Comparison of ENCODE assay signal across 16 mouse cellular contexts in the genomic region with DNA sequence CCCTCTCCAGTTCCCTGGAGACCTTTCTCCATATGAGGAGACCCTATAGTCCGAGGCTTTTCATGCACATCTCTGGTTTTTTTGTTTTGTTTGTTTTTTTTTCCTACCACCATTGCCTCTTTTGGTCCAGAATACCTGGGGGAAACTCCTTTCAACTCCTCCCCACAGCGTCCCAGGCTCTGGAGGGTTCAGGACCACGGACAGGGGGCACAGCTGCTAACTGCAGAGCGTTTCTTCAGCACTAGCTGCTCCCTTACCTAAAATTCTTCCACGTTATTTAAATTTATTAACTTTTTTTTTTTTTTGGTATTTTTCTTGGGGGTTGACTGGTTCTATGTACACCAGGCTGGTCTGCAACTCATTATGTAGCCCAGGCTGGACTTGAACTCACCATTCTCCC. TPM values are rescaled to one million over a fixed set of nuclear protein-coding genes. Genes with fewer than 3 reads are reported as not detected.
DNase-seq lines count a peak whose midpoint lies in the region; ATAC-seq and TF ChIP-seq lines count a peak whose summit lies in the region.
"Had no signal": no experiment of that assay in that cellular context is flagged by ENCODE, and none has a peak within 500 bp of the region (broad histone marks: within the 10 kb centered on the region; RNA-seq: fewer than 3 reads in every experiment).

No protein-coding gene starts in this region.

- H3K27ac ChIP-seq in neural tube, embryonic 11.5 days (ENCODE audit: low read depth, low read length) = no peak overlapping the region
- H3K27ac ChIP-seq in neural tube, embryonic 15.5 days (replicated peaks) = no peak overlapping the region
- H3K27ac ChIP-seq: midbrain, embryonic 10.5 days had no signal

- H3K4me3 ChIP-seq in neural tube, embryonic 11.5 days (ENCODE audit: low read depth, low read length) = no peak overlapping the region
- H3K4me3 ChIP-seq in neural tube, embryonic 15.5 days (replicated peaks) = no peak overlapping the region
- no peak overlapping the region for H3K4me3 ChIP-seq in myocyte
- H3K4me3 ChIP-seq: midbrain, embryonic 10.5 days had no signal

- H3K4me1 ChIP-seq in neural tube, embryonic 11.5 days (ENCODE audit: control insufficient read depth, insufficient read depth, low read length) = no peaks in the 10 kb centered on the region
- no peaks in the 10 kb centered on the region for H3K4me1 ChIP-seq in neural tube, embryonic 15.5 days
- H3K4me1 ChIP-seq: midbrain, embryonic 10.5 days had no signal

- no peaks in the 10 kb centered on the region for H3K79me2 ChIP-seq in myocyte (ENCODE audit: control insufficient read depth, insufficient read depth)

- H3K9me3 ChIP-seq in neural tube, embryonic 11.5 days (ENCODE audit: control insufficient read depth, low read length) = no peaks in the 10 kb centered on the region
- no peaks in the 10 kb centered on the region for H3K9me3 ChIP-seq in neural tube, embryonic 15.5 days (replicated peaks)

- no peaks in the 10 kb centered on the region for H3K27me3 ChIP-seq in neural tube, embryonic 11.5 days (ENCODE audit: control insufficient read depth, insufficient read depth, low read length)
- peaks cover 8% of the 10 kb centered on the region; the same call in 1 of the 2 replicates for H3K27me3 ChIP-seq in neural tube, embryonic 15.5 days (replicated peaks)
- peaks cover 31% of the 10 kb centered on the region for H3K27me3 ChIP-seq in myocyte (ENCODE audit: control insufficient read depth, insufficient read depth, insufficient read length)

- WGBS in neural tube, embryonic 11.5 days = 9% methylated on average over 5 of the region's 5 CpGs
- 8% methylated on average over 5 of the region's 5 CpGs for WGBS in neural tube, embryonic 15.5 days

- no peak for TF ChIP-seq POLR2A in myocyte (IDR thresholded peaks at IDR 0.05; ENCODE audit: insufficient read length, low read depth)

- no peak overlapping the region for H3K9ac ChIP-seq in neural tube, embryonic 11.5 days (ENCODE audit: low read length)
- no peak overlapping the region for H3K9ac ChIP-seq in neural tube, embryonic 15.5 days (replicated peaks)

- ATAC-seq in neural tube, embryonic 11.5 days (ENCODE audit: insufficient read depth, low FRiP score, low TSS enrichment) = no peak
- no peak for ATAC-seq in neural tube, embryonic 15.5 days (ENCODE audit: low FRiP score)
- ATAC-seq in common myeloid progenitor, adult 5-6 weeks (replicated peaks; ENCODE audit: low read depth, poor library complexity, severe bottlenecking) = peak; percentile 52; the same call in 1 of the 2 replicates

- H3K36me3 ChIP-seq in neural tube, embryonic 11.5 days (ENCODE audit: control insufficient read depth, insufficient read depth, low read length) = no peaks in the 10 kb centered on the region
- H3K36me3 ChIP-seq in neural tube, embryonic 15.5 days = no peaks in the 10 kb centered on the region
- no peaks in the 10 kb centered on the region for H3K36me3 ChIP-seq in myocyte (ENCODE audit: control insufficient read depth, insufficient read depth)
- H3K36me3 ChIP-seq: midbrain, embryonic 10.5 days had no signal

- no peak overlapping the region for H3K4me2 ChIP-seq in neural tube, embryonic 11.5 days (ENCODE audit: low read depth)
- H3K4me2 ChIP-seq in neural tube, embryonic 15.5 days = no peak overlapping the region
- no peak overlapping the region for H3K4me2 ChIP-seq in myocyte (ENCODE audit: low read depth)

- peak; percentile 50 for DNase-seq in adrenal gland, postnatal 25 days
- no peak for DNase-seq in adrenal gland, adult 2 months
- DNase-seq in neural tube, embryonic 11.5 days (ENCODE audit: low spot score) = peak; percentile 36
- DNase-seq in right cerebral cortex, postnatal 36 days (ENCODE audit: low spot score in 2 of 2) = no peak
- no peak for DNase-seq in layer of hippocampus, postnatal 10 days (ENCODE audit: low spot score in 2 of 2)
- DNase-seq: cerebellum, adult 9-10 months; gastrocnemius, postnatal 25 days had no signal

- no peak overlapping the region for H3ac ChIP-seq in myocyte (ENCODE audit: control insufficient read depth, insufficient read length)

TF ChIP-seq in myocyte, 11 proteins besides CTCF, POLR2A, EP300 and RAD21:
- TF ChIP-seq SRF (IDR thresholded peaks at IDR 0.05; ENCODE audit: control insufficient read depth, insufficient read length, low read depth) (no peak), TCF3 (IDR thresholded peaks at IDR 0.05; ENCODE audit: insufficient read length, low read depth) (no peak), E2F4 (IDR thresholded peaks at IDR 0.05; ENCODE audit: insufficient read depth) (no peak), MYOG (IDR thresholded peaks at IDR 0.05; ENCODE audit: control insufficient read depth in 1 of 3, insufficient read depth in 1 of 3, insufficient read length in 2 of 3, low read depth in 2 of 3) (peak in 1 of 3 experiments; percentile 50), CEBPB (IDR thresholded peaks at IDR 0.05; ENCODE audit: insufficient read depth, poor library complexity, severe bottlenecking) (no peak), POLR2AphosphoS2 (IDR thresholded peaks at IDR 0.05; ENCODE audit: insufficient read length, low read depth) (no peak), TCF12 (IDR thresholded peaks at IDR 0.05; ENCODE audit: insufficient read depth, poor library complexity, severe bottlenecking) (no peak), USF1 (IDR thresholded peaks at IDR 0.05; ENCODE audit: low read depth) (no peak), MAX (IDR thresholded peaks at IDR 0.05; ENCODE audit: low read depth) (no peak), REST (IDR thresholded peaks at IDR 0.05; ENCODE audit: insufficient read depth, insufficient read length) (peak; percentile 88), MYOD1 (IDR thresholded peaks at IDR 0.05; ENCODE audit: control insufficient read depth in 1 of 3, insufficient read length in 2 of 3, low read depth in 2 of 3) (peak in 2 of 3 experiments; percentile 12 to 43)

RNA-seq across cellular contexts. Expression of gene Ifnl2, which starts 4.7 kb away (rescaled TPM):
- not detected in 2 replicates for total RNA-seq in adrenal gland, postnatal 25 days (2021)
- not detected for total RNA-seq in adrenal gland, adult 2 months (2021)
- polyA plus RNA-seq in adrenal gland, adult 2 months (2012; rRNA removed) = 0.33 and 1.00 TPM in 2 replicates
- polyA plus RNA-seq in neural tube, embryonic 11.5 days (2014; fragmentation: Nextera tagmentation; extraction: Ambion mirVana) = not detected in 2 replicates
- polyA plus RNA-seq in neural tube, embryonic 15.5 days (2015; fragmentation: Nextera tagmentation; extraction: Ambion mirVana) = not detected in 2 replicates
- total RNA-seq in common myeloid progenitor, adult 5-6 weeks (2017) = not detected in 2 replicates
- polyA plus RNA-seq in myocyte (2012; fragmentation: generic; extraction: Trizol) = not detected
- total RNA-seq in layer of hippocampus, postnatal 10 days (2021) = not detected
- total RNA-seq: gastrocnemius, postnatal 25 days; hematopoietic stem cell, adult 5-6 weeks; layer of hippocampus, adult 18-20 months; liver, adult 2 months; neutrophil, adult 5-6 weeks had no signal
- polyA plus RNA-seq: liver, adult 2 months; midbrain, embryonic 10.5 days; spleen, adult 2 months had no signal

RNA-seq across cellular contexts. Expression of gene Ifnl3, which starts 17.1 kb away (rescaled TPM):
- total RNA-seq in adrenal gland, postnatal 25 days (2021) = not detected in 2 replicates
- total RNA-seq in adrenal gland, adult 2 months (2021) = not detected
- 0.48 and 0.59 TPM in 2 replicates for polyA plus RNA-seq in adrenal gland, adult 2 months (2012; rRNA removed)
- not detected in 2 replicates for polyA plus RNA-seq in neural tube, embryonic 11.5 days (2014; fragmentation: Nextera tagmentation; extraction: Ambion mirVana)
- not detected in 2 replicates for polyA plus RNA-seq in neural tube, embryonic 15.5 days (2015; fragmentation: Nextera tagmentation; extraction: Ambion mirVana)
- total RNA-seq in common myeloid progenitor, adult 5-6 weeks (2017) = not detected in 2 replicates
- not detected for polyA plus RNA-seq in myocyte (2012; fragmentation: generic; extraction: Trizol)
- not detected for total RNA-seq in layer of hippocampus, postnatal 10 days (2021)
- total RNA-seq: gastrocnemius, postnatal 25 days; hematopoietic stem cell, adult 5-6 weeks; layer of hippocampus, adult 18-20 months; liver, adult 2 months; neutrophil, adult 5-6 weeks had no signal
- polyA plus RNA-seq: liver, adult 2 months; midbrain, embryonic 10.5 days; spleen, adult 2 months had no signal

RNA-seq across cellular contexts. Expression of gene Sycn, which starts 35.1 kb away (rescaled TPM):
- not detected in 2 replicates for total RNA-seq in adrenal gland, postnatal 25 days (2021)
- total RNA-seq in adrenal gland, adult 2 months (2021) = not detected
- 0.44 and 0.48 TPM in 2 replicates for polyA plus RNA-seq in adrenal gland, adult 2 months (2012; rRNA removed)
- not detected in 2 replicates for polyA plus RNA-seq in neural tube, embryonic 11.5 days (2014; fragmentation: Nextera tagmentation; extraction: Ambion mirVana)
- polyA plus RNA-seq in neural tube, embryonic 15.5 days (2015; fragmentation: Nextera tagmentation; extraction: Ambion mirVana) = 1.3 TPM in 1 of 2 replicates, not detected in the other
- not detected in 2 replicates for total RNA-seq in common myeloid progenitor, adult 5-6 weeks (2017)
- not detected for polyA plus RNA-seq in myocyte (2012; fragmentation: generic; extraction: Trizol)
- not detected for total RNA-seq in layer of hippocampus, postnatal 10 days (2021)
- total RNA-seq: gastrocnemius, postnatal 25 days; hematopoietic stem cell, adult 5-6 weeks; layer of hippocampus, adult 18-20 months; neutrophil, adult 5-6 weeks had no signal
- polyA plus RNA-seq: midbrain, embryonic 10.5 days had no signal

RNA-seq across cellular contexts. Expression of gene Nccrp1, which starts 41.5 kb away (rescaled TPM):
- total RNA-seq in adrenal gland, postnatal 25 days (2021) = not detected in 2 replicates
- total RNA-seq in adrenal gland, adult 2 months (2021) = not detected
- polyA plus RNA-seq in adrenal gland, adult 2 months (2012; rRNA removed) = 0.10 TPM in 1 of 2 replicates, not detected in the other
- polyA plus RNA-seq in neural tube, embryonic 11.5 days (2014; fragmentation: Nextera tagmentation; extraction: Ambion mirVana) = 0.15 TPM in 1 of 2 replicates, not detected in the other
- 0.31 and 0.36 TPM in 2 replicates for polyA plus RNA-seq in neural tube, embryonic 15.5 days (2015; fragmentation: Nextera tagmentation; extraction: Ambion mirVana)
- total RNA-seq in common myeloid progenitor, adult 5-6 weeks (2017) = 0.09 TPM in 1 of 2 replicates, not detected in the other
- 0.07 TPM for polyA plus RNA-seq in myocyte (2012; fragmentation: generic; extraction: Trizol)
- total RNA-seq in layer of hippocampus, postnatal 10 days (2021) = under 1 TPM; 0.42 to 0.46 TPM
- total RNA-seq: gastrocnemius, postnatal 25 days; hematopoietic stem cell, adult 5-6 weeks; liver, adult 2 months had no signal

RNA-seq across cellular contexts. Expression of gene Lrfn1, which starts 53.8 kb away (rescaled TPM):
- total RNA-seq in adrenal gland, postnatal 25 days (2021) = 15.9 and 17.4 TPM in 2 replicates
- 10 to 100 TPM; 12.9 to 25.4 TPM for total RNA-seq in adrenal gland, adult 2 months (2021)
- polyA plus RNA-seq in adrenal gland, adult 2 months (2012; rRNA removed) = 33.6 and 37.1 TPM in 2 replicates
- 7.6 and 9.9 TPM in 2 replicates for polyA plus RNA-seq in neural tube, embryonic 11.5 days (2014; fragmentation: Nextera tagmentation; extraction: Ambion mirVana)
- 16.0 and 18.7 TPM in 2 replicates for polyA plus RNA-seq in neural tube, embryonic 15.5 days (2015; fragmentation: Nextera tagmentation; extraction: Ambion mirVana)
- total RNA-seq in common myeloid progenitor, adult 5-6 weeks (2017) = 2.1 and 2.9 TPM in 2 replicates
- not detected for polyA plus RNA-seq in myocyte (2012; fragmentation: generic; extraction: Trizol)
- 10 to 100 TPM; 91.8 to 96.1 TPM for total RNA-seq in layer of hippocampus, postnatal 10 days (2021)

Comparison
In these comparisons a context has a peak if more than half of its experiments do, and no peak if none do; other contexts are left out.
1. DNase-seq: peak in adrenal gland, postnatal 25 days (single experiment) and neural tube, embryonic 11.5 days (single experiment); none in adrenal gland, adult 2 months (single experiment), right cerebral cortex, postnatal 36 days (0 of 2) and layer of hippocampus, postnatal 10 days (0 of 2).